Mouse (Mus musculus) embryo, embryonic 10 days (tissue): ENCODE measurements around the gene Ruvbl2.
"Not testable (repeated sequence)": the region's sequence is repeated elsewhere in the genome, so short reads cannot be mapped to it uniquely, and the experiment has no call there.

Experiments used
- DNase-seq: peaks from one replicate; pipeline ENCODE4 v3.0.0-alpha.2; 2015; ENCODE audit warnings: low spot score

Gene Ruvbl2

DNA sequence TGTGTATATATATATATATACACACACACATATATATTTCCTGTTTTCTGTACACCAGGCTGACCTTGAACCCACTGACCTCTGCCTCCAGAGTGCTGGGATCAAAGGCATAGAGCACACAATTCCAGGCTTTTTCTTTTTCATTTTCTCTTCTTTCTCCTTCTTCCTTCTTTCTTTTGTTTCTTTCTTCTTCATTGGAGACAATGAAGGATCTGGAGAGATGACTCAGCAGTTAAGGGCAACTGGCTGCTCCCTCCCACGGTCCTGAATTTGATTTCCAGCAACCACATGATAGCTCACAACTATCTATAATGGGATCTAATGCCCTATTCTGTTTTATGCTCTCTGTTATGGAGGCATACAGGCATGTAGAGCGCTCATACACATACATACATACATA, 41.1 kb downstream of the Ruvbl2 start:
- DNase-seq, result no peak

DNA sequence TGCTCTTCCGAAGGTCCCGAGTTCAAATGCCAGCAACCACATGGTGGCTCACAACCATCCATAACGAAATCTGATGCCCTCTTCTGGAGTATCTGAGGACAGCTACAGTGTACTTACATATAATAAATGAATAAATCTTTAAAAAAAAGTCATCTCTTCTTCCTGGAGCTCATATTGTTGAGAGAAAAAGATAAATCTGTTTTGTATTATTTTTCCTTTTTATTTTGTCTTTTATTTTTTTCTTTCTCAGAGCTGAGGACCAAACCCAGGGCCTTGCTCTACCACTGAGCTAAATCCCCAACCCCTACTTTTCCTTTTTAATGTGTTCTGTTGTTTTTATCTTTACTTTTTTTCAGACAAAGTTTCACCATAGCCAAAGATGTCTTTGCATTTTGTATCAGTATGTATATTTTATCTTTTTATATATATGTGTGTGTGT, 41.5 kb downstream of the Ruvbl2 start:
- DNase-seq, result not testable (repeated sequence)

DNA sequence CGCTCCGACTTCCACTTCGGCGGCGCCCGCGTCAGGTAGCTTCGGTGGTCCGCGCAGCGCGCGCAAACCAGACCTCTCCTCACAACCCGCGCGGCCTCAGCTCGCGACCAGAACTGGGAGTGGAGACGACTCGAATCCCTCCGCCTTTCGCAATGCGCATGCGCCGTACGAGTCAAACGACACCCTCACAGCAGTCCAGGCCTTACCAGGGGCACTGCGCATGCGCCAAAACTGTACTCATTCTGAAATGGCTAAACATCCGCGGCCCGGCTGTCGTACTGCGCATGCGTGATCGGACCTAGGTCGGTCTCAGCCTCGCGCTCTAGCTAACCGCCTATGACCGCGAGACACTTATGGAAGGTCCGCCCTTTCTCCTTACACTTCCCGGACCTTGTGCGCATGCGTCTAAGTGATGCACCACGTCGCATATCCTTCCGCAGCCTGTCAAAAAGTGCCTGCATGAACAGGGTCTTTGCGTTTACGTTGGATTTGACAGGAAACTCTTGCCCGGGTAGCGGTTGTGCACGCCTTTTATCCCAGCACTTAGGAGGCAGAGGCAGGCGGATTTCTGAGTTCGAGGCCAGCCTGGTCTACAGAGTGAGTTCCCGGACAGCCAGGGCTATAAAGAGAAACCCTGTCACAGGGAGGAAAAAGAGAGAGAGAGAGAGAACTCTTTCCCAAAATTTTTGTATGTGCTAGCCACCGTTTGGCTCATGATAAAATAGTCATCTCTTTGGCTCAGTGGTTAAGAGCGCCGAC, 42.1 kb downstream of the Ruvbl2 start, which contains the start of gene Snrnp70:
Snrnp70 (minus strand) TSS at position 165 of the 759 bp plus-strand sequence.
- peak; percentile 100 for DNase-seq

DNA sequence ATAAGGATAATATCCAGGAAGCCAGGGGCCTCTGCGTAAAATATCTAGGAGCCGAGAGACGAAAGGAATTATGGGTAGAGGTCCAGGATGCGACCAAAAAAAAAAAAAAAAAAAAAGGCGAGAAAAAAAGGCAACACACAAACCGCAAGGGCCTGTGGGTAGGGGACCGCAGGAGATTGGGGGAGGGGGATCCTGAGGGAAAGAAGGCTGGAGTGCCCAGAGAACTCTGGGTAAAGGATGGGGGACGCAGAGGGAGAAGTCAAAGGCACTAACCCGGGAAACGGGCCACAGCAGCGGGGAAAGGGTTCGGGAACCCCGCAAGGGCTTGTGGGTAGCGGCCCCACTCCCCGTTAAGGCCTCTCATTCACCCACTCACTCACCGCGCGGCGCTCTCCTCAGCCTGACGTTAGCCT, 42.8 kb downstream of the Ruvbl2 start:
- peak; percentile 78 for DNase-seq

DNA sequence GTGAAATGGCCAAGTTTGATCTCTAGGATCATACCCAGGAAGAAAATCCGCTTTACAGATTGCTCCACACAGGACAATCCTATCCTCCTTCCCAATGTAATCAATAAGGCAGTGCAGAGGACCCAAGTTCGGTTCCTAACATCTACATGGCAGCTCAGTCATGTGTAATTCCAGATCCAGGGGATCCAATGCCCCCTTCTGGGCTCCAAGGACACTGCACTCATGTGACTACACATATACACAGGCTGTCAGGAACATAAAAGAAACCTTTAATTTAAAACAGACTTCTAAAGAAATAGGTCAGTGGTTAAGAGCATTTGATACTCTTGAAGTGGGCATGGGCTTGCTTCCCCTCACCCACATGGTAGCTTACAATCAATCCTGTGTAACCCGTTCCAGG, 51.8 kb downstream of the Ruvbl2 start:
- DNase-seq, result no peak

DNA sequence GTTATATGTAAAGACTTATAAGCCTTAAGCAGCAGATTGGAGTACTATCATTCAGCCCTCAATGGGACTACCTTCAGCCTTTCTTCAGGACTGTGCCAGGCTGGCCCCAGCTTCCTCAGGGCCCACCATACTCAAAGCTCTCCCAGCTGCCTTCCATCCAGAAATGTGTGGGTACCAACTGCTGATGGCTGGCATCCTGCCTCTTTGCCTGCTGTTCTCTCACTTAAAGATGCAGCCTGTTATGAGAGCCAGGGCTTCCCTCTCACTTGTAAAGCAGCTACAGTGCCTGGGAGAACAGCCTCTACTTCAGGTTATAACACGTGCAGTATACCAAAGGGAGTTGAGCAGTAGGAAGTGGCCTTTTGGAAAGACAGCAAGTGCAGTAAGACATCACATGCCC, 61.8 kb downstream of the Ruvbl2 start:
- no peak for DNase-seq

DNA sequence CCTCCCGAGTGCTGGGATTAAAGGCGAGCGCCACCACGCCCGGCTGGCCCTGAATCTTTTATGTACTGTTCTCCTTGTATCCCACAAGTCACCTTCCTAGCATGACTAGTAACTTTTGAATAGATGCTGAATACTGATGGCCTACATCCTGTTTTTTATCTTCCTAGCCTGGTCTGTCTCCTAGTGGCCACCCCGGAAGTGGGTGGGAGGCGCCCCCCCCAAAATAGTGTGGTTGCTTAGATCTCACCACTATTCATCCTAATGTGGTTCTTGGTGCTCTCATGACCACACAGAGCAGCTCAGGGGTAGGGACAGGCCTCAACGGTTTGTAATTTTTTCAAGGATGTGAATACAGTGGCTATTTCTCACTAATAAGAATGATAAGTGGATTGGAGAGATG, 63.3 kb downstream of the Ruvbl2 start:
- DNase-seq, result no peak

DNA sequence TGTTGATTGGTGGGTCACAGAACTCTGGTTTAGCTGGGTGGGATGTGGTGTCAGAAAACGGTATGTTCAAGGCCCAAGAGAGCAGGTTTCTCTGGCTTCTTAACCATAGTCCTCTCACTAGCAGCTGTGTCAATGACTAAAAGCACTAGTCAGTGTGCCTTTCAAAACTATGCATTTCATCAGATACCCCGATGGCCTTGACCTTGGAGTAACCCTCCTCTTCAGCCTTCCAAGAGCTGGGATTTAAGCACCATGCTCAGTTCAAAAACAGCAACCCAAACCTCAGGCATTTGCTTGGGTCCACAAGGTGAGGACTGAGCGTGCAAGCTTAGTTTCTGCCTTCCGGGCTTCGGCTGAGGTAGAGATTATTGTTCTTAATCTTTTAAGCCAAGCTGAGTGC, 65.5 kb downstream of the Ruvbl2 start:
- DNase-seq, result no peak
